Mouse (Mus musculus): Measurements from ENCODE around the gene Cox19.

GRCm38 (mm10) chr5:139291811-139292560 is 59.2 kb downstream of the Cox19 start:
- TF ChIP-seq GATA2 (IDR thresholded peaks at IDR 0.05; ENCODE audit: borderline replicate concordance, low read depth, low read length), result no peak
- no peak for TF ChIP-seq CTCF (IDR thresholded peaks at IDR 0.05; ENCODE audit: low read depth, low read length)
- TF ChIP-seq GATA1 (IDR thresholded peaks at IDR 0.05; ENCODE audit: borderline replicate concordance, low read length), result no peak
- no peak for TF ChIP-seq TAL1 (conservative IDR thresholded peaks at IDR 0.05; ENCODE audit: low read depth, low read length)

All from G1E (cell line).